8 mouse cellular contexts compared by ENCODE assay signal in the genomic region with DNA sequence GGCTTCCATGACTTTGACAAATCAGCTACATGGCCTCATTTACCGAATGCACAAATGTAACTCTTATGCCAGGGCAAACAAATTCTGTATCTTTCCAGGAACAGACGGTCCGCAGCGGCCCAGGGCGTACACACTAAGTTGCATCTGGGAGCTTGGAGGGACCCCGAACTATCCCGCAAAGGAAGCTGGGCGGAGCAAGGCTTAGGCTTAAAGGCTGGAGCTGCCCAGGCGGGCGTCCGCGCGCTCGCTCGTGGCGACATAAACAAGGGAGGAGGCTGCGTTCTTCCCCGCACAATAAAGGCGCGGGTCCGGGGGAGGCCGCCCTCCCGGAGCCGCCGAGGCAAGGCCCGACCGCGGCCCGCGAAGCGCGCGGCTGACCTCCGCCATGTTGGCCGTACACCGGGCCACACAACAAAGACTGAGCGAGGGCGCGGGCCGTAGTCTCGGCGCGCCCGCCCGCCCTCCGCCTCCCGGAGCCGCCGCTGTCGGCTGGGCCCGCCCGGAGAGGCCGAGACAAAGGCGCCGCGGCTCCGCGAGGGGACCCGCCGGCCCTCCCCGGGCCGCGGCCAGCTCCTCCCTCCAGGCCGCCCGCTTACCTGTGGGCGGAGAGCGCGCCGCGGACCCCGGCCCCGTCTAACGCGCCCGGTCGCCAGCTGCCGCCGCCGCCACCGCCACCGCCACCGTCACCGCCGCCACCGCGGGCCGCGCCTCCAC. TPM values are rescaled to one million over a fixed set of nuclear protein-coding genes. Genes with fewer than 3 reads are reported as not detected.
DNase-seq lines count a peak whose midpoint lies in the region; ATAC-seq and TF ChIP-seq lines count a peak whose summit lies in the region.

Gene Gm10638, plus strand, starts transcription at position 479 of the 714 bp plus-strand sequence.
Gene Siah1a, minus strand, starts transcription at position 714 of the 714 bp plus-strand sequence.

- TF ChIP-seq CTCF in midbrain, postnatal 0 days (IDR thresholded peaks at IDR 0.05) = no peak

- DNase-seq in 3134 (ENCODE audit: extremely low read depth, insufficient read length, low spot score) = peak; percentile 75
- peak; percentile 77 to 80 for DNase-seq in adrenal gland, postnatal 36 days
- DNase-seq in heart, adult 9 months (ENCODE audit: low spot score in 2 of 2) = peak; percentile 72 to 74
- DNase-seq in kidney, adult 8-10 months = peak; percentile 45 to 67
- DNase-seq in liver = peak; percentile 84
- peak; percentile 56 for DNase-seq in midbrain, postnatal 0 days (ENCODE audit: low spot score)
- peak; percentile 43 to 47 for DNase-seq in spleen, postnatal 14 days (ENCODE audit: low spot score in 2 of 2)

- H3K27ac ChIP-seq in embryonic facial prominence, embryonic 13.5 days = peak within 1 kb of the TSS; percentile 96
- peak within 1 kb of the TSS; percentile 98 for H3K27ac ChIP-seq in midbrain, postnatal 0 days (ENCODE audit: low read depth, low read length)

- peak within 1 kb of the TSS; percentile 98 for H3K9ac ChIP-seq in embryonic facial prominence, embryonic 13.5 days
- H3K9ac ChIP-seq in midbrain, postnatal 0 days (replicated peaks; ENCODE audit: low read length, poor library complexity, severe bottlenecking) = peak within 1 kb of the TSS; percentile 98

- H3K4me1 ChIP-seq in embryonic facial prominence, embryonic 13.5 days = peaks cover 19% of the 10 kb centered on the region
- peaks cover 8% of the 10 kb centered on the region; the same call in 1 of the 2 replicates for H3K4me1 ChIP-seq in midbrain, postnatal 0 days (ENCODE audit: insufficient read depth, low read length)

- H3K4me3 ChIP-seq in embryonic facial prominence, embryonic 13.5 days = peak within 1 kb of the TSS; percentile 87
- peak within 1 kb of the TSS; percentile 80 for H3K4me3 ChIP-seq in midbrain, postnatal 0 days (ENCODE audit: low read depth, low read length)

- H3K9me3 ChIP-seq in embryonic facial prominence, embryonic 13.5 days = no peaks in the 10 kb centered on the region
- H3K9me3 ChIP-seq in midbrain, postnatal 0 days (ENCODE audit: low read length) = no peaks in the 10 kb centered on the region

- under 1% methylated on average over 46 of the region's 88 CpGs for WGBS in embryonic facial prominence, embryonic 13.5 days
- under 1% methylated on average over 59 of the region's 88 CpGs for WGBS in midbrain, postnatal 0 days

- H3K4me2 ChIP-seq in embryonic facial prominence, embryonic 13.5 days = peak within 1 kb of the TSS; percentile 80
- H3K4me2 ChIP-seq in midbrain, postnatal 0 days (ENCODE audit: low read depth, low read length, poor library complexity, severe bottlenecking) = peak within 1 kb of the TSS; percentile 78

- peak; percentile 75 for ATAC-seq in embryonic facial prominence, embryonic 13.5 days (ENCODE audit: insufficient number of reproducible peaks, insufficient read depth, low FRiP score, low TSS enrichment, low read depth)
- peak; percentile 77 for ATAC-seq in midbrain, postnatal 0 days (ENCODE audit: low FRiP score)

- H3K36me3 ChIP-seq in embryonic facial prominence, embryonic 13.5 days = no peaks in the 10 kb centered on the region
- H3K36me3 ChIP-seq in midbrain, postnatal 0 days (ENCODE audit: insufficient read depth, low read length) = no peaks in the 10 kb centered on the region

- no peaks in the 10 kb centered on the region for H3K27me3 ChIP-seq in embryonic facial prominence, embryonic 13.5 days
- no peaks in the 10 kb centered on the region for H3K27me3 ChIP-seq in midbrain, postnatal 0 days (ENCODE audit: insufficient read depth, low read length)

RNA-seq across cellular contexts. Expression of gene Gm10638, which starts in this region (rescaled TPM):
- total RNA-seq in adrenal gland, postnatal 36 days (2021) = 1 to 10 TPM; 3.0 to 4.4 TPM
- 4.8 and 6.1 TPM in 2 replicates for polyA plus RNA-seq in embryonic facial prominence, embryonic 13.5 days (2015; fragmentation: Nextera tagmentation; extraction: Ambion mirVana)
- total RNA-seq in midbrain, postnatal 0 days (2014; rRNA removed) = 1.5 and 1.9 TPM in 2 replicates
- 6.1 TPM in 2 replicates for polyA plus RNA-seq in midbrain, postnatal 0 days (2015; fragmentation: Nextera tagmentation; extraction: Ambion mirVana)

RNA-seq across cellular contexts. Expression of gene Siah1a, which starts in this region (rescaled TPM):
- total RNA-seq in adrenal gland, postnatal 36 days (2021) = 10 to 100 TPM; 18.1 to 21.3 TPM
- 58.1 and 59.0 TPM in 2 replicates for polyA plus RNA-seq in embryonic facial prominence, embryonic 13.5 days (2015; fragmentation: Nextera tagmentation; extraction: Ambion mirVana)
- 72.7 and 82.6 TPM in 2 replicates for total RNA-seq in midbrain, postnatal 0 days (2014; rRNA removed)
- polyA plus RNA-seq in midbrain, postnatal 0 days (2015; fragmentation: Nextera tagmentation; extraction: Ambion mirVana) = 58.4 and 63.3 TPM in 2 replicates

Comparison
In these comparisons a context has a peak if more than half of its experiments do, and no peak if none do; other contexts are left out.
1. Peak in every context shown above with its lines: DNase-seq, ATAC-seq, H3K4me3 ChIP-seq and H3K27ac ChIP-seq.